Comparison of ENCODE assay signal across 7 mouse cellular contexts in the genomic region with DNA sequence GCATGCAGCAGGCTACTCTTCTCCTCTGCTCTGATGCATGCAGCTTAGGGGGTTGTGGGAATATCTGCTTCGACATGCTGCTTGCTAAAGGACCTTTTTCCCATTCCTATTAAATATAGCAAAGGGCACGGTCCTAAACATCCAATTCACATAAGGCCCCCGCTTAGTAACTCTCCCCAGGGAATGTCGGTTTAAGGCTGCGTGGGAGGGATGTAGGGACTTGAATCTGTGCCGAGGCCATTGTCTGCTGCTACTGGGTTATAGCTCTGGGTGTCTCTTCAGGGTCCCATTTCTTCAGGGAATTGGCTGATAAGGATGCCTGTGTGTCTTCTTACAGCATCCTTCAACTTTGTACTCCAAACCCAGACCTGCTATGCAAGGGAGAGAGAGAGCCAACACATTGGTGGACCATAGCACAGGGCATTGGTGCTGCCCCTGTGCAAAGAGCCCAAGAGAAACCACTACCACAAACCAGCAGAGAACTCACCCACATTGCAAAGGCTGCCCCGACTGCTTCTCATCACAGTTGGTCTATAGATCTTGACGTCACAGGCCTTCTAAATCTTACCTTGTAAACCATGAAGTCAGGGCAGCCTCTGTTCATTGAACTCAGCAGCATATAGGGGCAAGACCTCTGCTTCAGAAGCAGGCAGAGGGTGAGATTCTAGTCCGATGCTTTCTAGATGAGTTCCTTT. TPM values are rescaled to one million over a fixed set of nuclear protein-coding genes. Genes with fewer than 3 reads are reported as not detected.
DNase-seq lines count a peak whose midpoint lies in the region; ATAC-seq and TF ChIP-seq lines count a peak whose summit lies in the region.

No protein-coding gene starts in this region.

- H3K27me3 ChIP-seq in spleen, adult 2 months (ENCODE audit: control insufficient read depth, insufficient read depth, low read length): no peaks in the 10 kb centered on the region
- H3K27me3 ChIP-seq in heart, postnatal 0 days (ENCODE audit: control insufficient read depth, insufficient read depth, low read length): no peaks in the 10 kb centered on the region

- H3K4me3 ChIP-seq in spleen, adult 2 months (ENCODE audit: extremely low read depth, insufficient read depth, insufficient read length): peak overlapping the region; percentile 94
- peak overlapping the region; percentile 90 for H3K4me3 ChIP-seq in heart, postnatal 0 days (ENCODE audit: low read depth, low read length)
- H3K4me3 ChIP-seq in macrophage (ENCODE audit: inconsistent target): peak overlapping the region; percentile 71; the same call in 1 of the 2 replicates

- H3K79me2 ChIP-seq in macrophage (ENCODE audit: inconsistent target): peaks cover 43% of the 10 kb centered on the region

- intact Hi-C loops in gastrocnemius, postnatal 14 days (cut with DNase I; ENCODE audit: low total_unique reads): loop anchor here (5.0 kb wide), 1 partner anchor 42 kb away; no protein-coding TSS in a partner anchor

- peak overlapping the region; percentile 78 for H3K4me2 ChIP-seq in heart, postnatal 0 days (ENCODE audit: low read depth, low read length)

- H3K4me1 ChIP-seq in spleen, adult 2 months (ENCODE audit: control insufficient read depth, insufficient read depth, insufficient read length): peaks cover 28% of the 10 kb centered on the region; the same call in 1 of the 2 replicates
- H3K4me1 ChIP-seq in heart, postnatal 0 days (ENCODE audit: control insufficient read depth, insufficient read depth): peaks cover 43% of the 10 kb centered on the region

- peak overlapping the region; percentile 96; the same call in 1 of the 2 replicates for H3K9ac ChIP-seq in heart, postnatal 0 days (replicated peaks; ENCODE audit: low read depth, low read length)

- 25% methylated on average over 9 of the region's 9 CpGs for WGBS in spleen, adult 2 months
- 33% methylated on average over 9 of the region's 9 CpGs for WGBS in heart, postnatal 0 days
- WGBS in macrophage (ENCODE audit: missing documents): 65% methylated on average over 9 of the region's 9 CpGs

- no peak for TF ChIP-seq EP300 in heart, postnatal 0 days (IDR thresholded peaks at IDR 0.05; ENCODE audit: low read depth)

- no peaks in the 10 kb centered on the region for H3K9me3 ChIP-seq in heart, postnatal 0 days (replicated peaks; ENCODE audit: control insufficient read depth, low read length)

- no peak; the same call in 1 of the 2 replicates for TF ChIP-seq POLR2A in spleen, adult 2 months (IDR thresholded peaks at IDR 0.05; ENCODE audit: low read depth, low read length)

- TF ChIP-seq CTCF in spleen, adult 2 months (IDR thresholded peaks at IDR 0.05; ENCODE audit: extremely low read depth, insufficient read depth, insufficient read length, insufficient replicate concordance): no peak
- no peak for TF ChIP-seq CTCF in heart, postnatal 0 days (IDR thresholded peaks at IDR 0.05; ENCODE audit: low read depth)

- peaks cover 3% of the 10 kb centered on the region; the same call in 1 of the 2 replicates for H3K36me3 ChIP-seq in spleen, adult 2 months (ENCODE audit: control insufficient read depth, insufficient read depth, low read length)
- no peaks in the 10 kb centered on the region for H3K36me3 ChIP-seq in heart, postnatal 0 days (replicated peaks; ENCODE audit: control insufficient read depth, insufficient read depth, low read length)
- H3K36me3 ChIP-seq in macrophage (ENCODE audit: inconsistent target): no peaks in the 10 kb centered on the region

- DNase-seq in spleen, adult 2 months (ENCODE audit: low read depth in 1 of 2, low spot score in 2 of 2): no peak
- DNase-seq in spleen, postnatal 4 days (ENCODE audit: low spot score in 2 of 2): no peak
- DNase-seq in heart, postnatal 0 days (ENCODE audit: low spot score): no peak
- no peak for DNase-seq in retina, embryonic 14.5 days (ENCODE audit: low spot score)
- DNase-seq in gastrocnemius, postnatal 14 days: no peak
- no peak for DNase-seq in layer of hippocampus, adult 8-10 months (ENCODE audit: low spot score in 2 of 2)

- H3K27ac ChIP-seq in spleen, adult 2 months (ENCODE audit: insufficient read depth, low read length): peak overlapping the region; percentile 98
- peak overlapping the region; percentile 96 for H3K27ac ChIP-seq in heart, postnatal 0 days (ENCODE audit: low read depth)
- no peak overlapping the region for H3K27ac ChIP-seq in macrophage

- no peak for ATAC-seq in heart, postnatal 0 days (ENCODE audit: insufficient read depth, low read depth)

RNA-seq across cellular contexts. Expression of a gene that starts 0.7 kb away (rescaled TPM):
- 68.3 and 73.9 TPM in 2 replicates for polyA plus RNA-seq in spleen, adult 2 months (2012; rRNA removed)
- total RNA-seq in heart, postnatal 0 days (2014; rRNA removed; ENCODE audit: low replicate concordance): 88.6 and 94.0 TPM in 2 replicates
- 103 and 116 TPM in 2 replicates for polyA plus RNA-seq in heart, postnatal 0 days (2015; fragmentation: Nextera tagmentation; extraction: Ambion mirVana)
- total RNA-seq in macrophage (2018; cell fraction: chromatin; rRNA removed): 100 to 1,000 TPM in 13 of 26 experiments, 10 to 100 TPM in 13; 33.2 to 495 (median 91.1) TPM
- total RNA-seq in macrophage (2018; cell fraction: cytosol; rRNA removed): 100 to 1,000 TPM in 2 of 26 experiments, 10 to 100 TPM in 24; 28.4 to 135 (median 32.6) TPM
- 100 to 1,000 TPM in 13 of 26 experiments, 10 to 100 TPM in 13; 41.9 to 410 (median 106) TPM for total RNA-seq in macrophage (2018; cell fraction: nucleus; rRNA removed)
- polyA plus RNA-seq in macrophage (2018): 32.5 to 46.6 TPM (median 34.4 TPM) in 3 replicates
- 100 to 1,000 TPM; 117 to 125 TPM for total RNA-seq in gastrocnemius, postnatal 14 days (2021)
- 1 to 10 TPM; 4.2 to 8.6 (median 6.3) TPM for total RNA-seq in layer of hippocampus, adult 8-10 months (2022)

RNA-seq across cellular contexts. Expression of a gene that starts 54.7 kb away (rescaled TPM):
- 89.4 and 101 TPM in 2 replicates for polyA plus RNA-seq in spleen, adult 2 months (2012; rRNA removed)
- 29.1 and 32.4 TPM in 2 replicates for total RNA-seq in heart, postnatal 0 days (2014; rRNA removed; ENCODE audit: low replicate concordance)
- 62.1 and 75.2 TPM in 2 replicates for polyA plus RNA-seq in heart, postnatal 0 days (2015; fragmentation: Nextera tagmentation; extraction: Ambion mirVana)
- total RNA-seq in macrophage (2018; cell fraction: chromatin; rRNA removed): 100 to 1,000 TPM in 3 of 26 experiments, 10 to 100 TPM in 23; 17.4 to 124 (median 36.1) TPM
- 100 to 1,000 TPM; 262 to 745 (median 448) TPM for total RNA-seq in macrophage (2018; cell fraction: cytosol; rRNA removed)
- total RNA-seq in macrophage (2018; cell fraction: nucleus; rRNA removed): 100 to 1,000 TPM in 25 of 26 experiments, 10 to 100 TPM in 1; 72.5 to 401 (median 197) TPM
- 629 to 1,120 TPM (median 845 TPM) in 3 replicates for polyA plus RNA-seq in macrophage (2018)
- total RNA-seq in gastrocnemius, postnatal 14 days (2021): 10 to 100 TPM; 40.3 to 44.6 TPM
- total RNA-seq in layer of hippocampus, adult 8-10 months (2022): 10 to 100 TPM; 27.6 to 49.9 (median 40.4) TPM
